Mouse (Mus musculus) lung, postnatal 0 days (tissue): ENCODE measurements around the gene Gnaq. TPM values are rescaled to one million over a fixed set of nuclear protein-coding genes. Genes with fewer than 3 reads are reported as not detected.
A peak's percentile ranks its signal among the peaks of the same experiment; 100 is the strongest.
"Not testable (repeated sequence)": the region's sequence is repeated elsewhere in the genome, so short reads cannot be mapped to it uniquely, and the experiment has no call there.

Experiments
- ATAC-seq: fragments of 200-750 bp; cut with Nextera tagmentation; 2 replicates; pipeline ENCODE4 v1.8.0; 2017; ENCODE audit warnings: moderate library complexity
- DNase-seq: peaks from one replicate; pipeline ENCODE4 v3.0.0-alpha.2; 2016; ENCODE audit warnings: low spot score
- H3K27ac ChIP-seq: fragments of 300-500 bp; sonication (generic); 2 replicates; pipeline ENCODE4 v1.5.1; 2014; ENCODE audit warnings: antibody characterized with exemption, mild to moderate bottlenecking, low read length, mixed read lengths
- H3K27me3 ChIP-seq: fragments of 300-500 bp; sonication (generic); replicated peaks from 2 replicates; pipeline ENCODE4 v1.6.1; 2014; ENCODE audit warnings: low read length, mixed read lengths; ENCODE audit not compliant: insufficient read depth
- H3K36me3 ChIP-seq: fragments of 300-500 bp; sonication (generic); 2 replicates; pipeline ENCODE4 v1.6.1; 2014; ENCODE audit warnings: low read length, mixed read lengths; ENCODE audit not compliant: insufficient read depth
- H3K4me1 ChIP-seq: fragments of 300-500 bp; sonication (generic); 2 replicates; pipeline ENCODE4 v1.6.1; 2014; ENCODE audit warnings: antibody characterized with exemption, low read depth, low read length, mixed read lengths; ENCODE audit not compliant: insufficient read depth
- H3K4me2 ChIP-seq: fragments of 300-500 bp; sonication (generic); replicated peaks from 2 replicates; pipeline ENCODE4 v1.6.1; 2014; ENCODE audit warnings: low read depth, mild to moderate bottlenecking, low read length, moderate library complexity, mixed read lengths
- H3K4me3 ChIP-seq: fragments of 300-500 bp; sonication (generic); 2 replicates; pipeline ENCODE4 v1.5.1; 2014; ENCODE audit warnings: low read depth, low read length
- H3K9ac ChIP-seq: fragments of 300-500 bp; sonication (generic); replicated peaks from 2 replicates; pipeline ENCODE4 v1.6.1; 2014; ENCODE audit warnings: low read depth, mild to moderate bottlenecking
- H3K9me3 ChIP-seq: fragments of 300-500 bp; sonication (generic); 2 replicates; pipeline ENCODE4 v1.6.1; 2016; ENCODE audit warnings: low read length, mixed read lengths
- CTCF ChIP-seq: IDR thresholded peaks from 2 replicates; pipeline ENCODE4 v1.5.1; 2016; ENCODE audit warnings: antibody characterized with exemption, mild to moderate bottlenecking
- EP300 ChIP-seq: IDR thresholded peaks from 2 replicates; pipeline ENCODE4 v1.6.1; 2016; ENCODE audit warnings: antibody characterized with exemption, mild to moderate bottlenecking, control low read depth
- WGBS: fragments of 180-500 bp; shearing (Covaris S2); extraction: QIAGEN DNeasy Blood & Tissue Kit; methylation state at CpG from one replicate; pipeline ENCODE4 v1.1.7; 2014; 5-methylcytosine and 5-hydroxymethylcytosine counted together
- polyA plus RNA-seq: library from polyadenylated mRNA; unstranded; fragments of >200 nt; fragmentation: Nextera tagmentation; extraction: Ambion mirVana; gene quantifications from 2 replicates; pipeline ENCODE4 v1.2.1, GENCODE M21; 2015

Gene Gnaq
- polyA plus RNA-seq, 1 experiment from 2014 or later, result 27.6 TPM

DNA sequence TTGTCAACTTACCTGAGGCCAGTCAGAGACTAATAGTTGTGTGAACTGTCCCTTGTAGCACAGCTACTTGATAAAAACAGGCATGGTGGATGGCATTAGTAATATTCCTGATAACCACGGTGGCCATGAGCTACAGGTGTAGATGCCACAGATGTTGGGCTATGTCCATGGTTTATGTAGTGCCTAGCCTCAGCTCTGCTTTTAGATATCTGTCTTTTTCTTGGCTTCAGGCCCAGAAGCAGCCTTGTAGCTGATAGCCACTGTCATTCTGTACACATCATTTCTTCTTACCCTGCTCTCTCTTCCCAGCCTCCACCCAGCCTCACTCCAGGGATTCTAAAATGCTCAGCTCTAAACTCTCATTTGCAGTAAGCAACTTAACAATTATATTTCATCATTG, 128.3 kb downstream of the Gnaq start:
- no peak overlapping the region for H3K27ac ChIP-seq
- H3K9me3 ChIP-seq, result no peaks in the 10 kb centered on the region
- TF ChIP-seq EP300 (no peak), CTCF (no peak)
- H3K27me3 ChIP-seq, result no peaks in the 10 kb centered on the region
- H3K4me2 ChIP-seq, result no peak overlapping the region
- DNase-seq, result no peak
- H3K36me3 ChIP-seq, result no peaks in the 10 kb centered on the region
- no peak for ATAC-seq
- H3K4me1 ChIP-seq, result peaks cover 8% of the 10 kb centered on the region; the same call in 1 of the 2 replicates
- H3K9ac ChIP-seq, result no peak overlapping the region
- WGBS, result 71% methylated on average over 1 of the region's 1 CpGs
- no peak overlapping the region for H3K4me3 ChIP-seq

DNA sequence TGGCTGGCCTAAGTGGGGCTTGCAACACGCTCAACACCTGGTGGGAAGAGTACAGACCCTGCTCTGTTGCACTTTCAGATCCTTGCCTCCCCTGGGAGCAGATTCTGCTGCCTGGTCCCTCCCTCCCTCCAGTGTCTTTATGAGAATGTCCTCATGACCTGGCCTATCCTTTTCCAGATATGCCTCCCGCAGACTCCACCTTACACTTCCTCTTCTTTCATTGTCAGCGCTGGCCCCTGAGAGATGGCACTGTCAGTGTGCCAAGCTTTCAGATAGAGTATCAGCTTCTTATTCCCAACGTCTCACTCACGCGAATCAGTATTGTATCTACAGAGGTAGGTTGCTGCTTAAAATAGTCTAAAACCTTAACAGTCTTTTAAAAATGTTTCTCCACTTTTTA, 129.0 kb downstream of the Gnaq start:
- 68% methylated on average over 6 of the region's 6 CpGs for WGBS
- no peak overlapping the region for H3K4me3 ChIP-seq
- H3K27me3 ChIP-seq, result no peaks in the 10 kb centered on the region
- H3K27ac ChIP-seq, result no peak overlapping the region
- no peak overlapping the region for H3K9ac ChIP-seq
- DNase-seq, result no peak
- no peak for ATAC-seq
- no peaks in the 10 kb centered on the region for H3K9me3 ChIP-seq
- H3K36me3 ChIP-seq, result no peaks in the 10 kb centered on the region
- H3K4me1 ChIP-seq, result peaks cover 8% of the 10 kb centered on the region; the same call in 1 of the 2 replicates
- H3K4me2 ChIP-seq, result no peak overlapping the region
- TF ChIP-seq CTCF, result no peak
- no peak for TF ChIP-seq EP300

DNA sequence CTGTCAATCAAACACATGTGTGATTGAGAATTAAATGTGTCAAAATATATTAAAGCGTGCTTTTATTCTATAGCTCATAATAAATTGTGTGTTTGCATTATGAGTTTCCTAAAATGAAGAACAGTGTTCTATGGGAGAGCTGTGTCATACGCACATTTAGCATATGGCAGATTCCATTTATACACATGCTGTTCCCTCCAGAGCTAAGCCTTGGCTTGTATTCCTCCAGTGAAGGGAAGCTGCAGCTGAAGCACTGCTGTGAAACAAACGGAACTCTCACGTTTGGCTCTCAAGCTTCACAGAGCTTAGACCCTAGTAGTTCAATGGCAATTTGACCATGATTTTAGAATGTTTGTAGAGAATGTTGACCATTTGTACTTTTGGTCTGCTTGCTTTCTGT, 129.7 kb downstream of the Gnaq start:
- Histone ChIP-seq H3K36me3 (no peaks in the 10 kb centered on the region), H3K4me1 (peaks cover 8% of the 10 kb centered on the region; the same call in 1 of the 2 replicates), H3K27me3 (no peaks in the 10 kb centered on the region), H3K4me2 (no peak overlapping the region), H3K4me3 (no peak overlapping the region), H3K9me3 (no peaks in the 10 kb centered on the region), H3K9ac (no peak overlapping the region), H3K27ac (no peak overlapping the region)
- TF ChIP-seq EP300 (no peak), CTCF (no peak)
- no peak for DNase-seq
- no peak for ATAC-seq
- WGBS, result 88% methylated on average over 4 of the region's 4 CpGs

DNA sequence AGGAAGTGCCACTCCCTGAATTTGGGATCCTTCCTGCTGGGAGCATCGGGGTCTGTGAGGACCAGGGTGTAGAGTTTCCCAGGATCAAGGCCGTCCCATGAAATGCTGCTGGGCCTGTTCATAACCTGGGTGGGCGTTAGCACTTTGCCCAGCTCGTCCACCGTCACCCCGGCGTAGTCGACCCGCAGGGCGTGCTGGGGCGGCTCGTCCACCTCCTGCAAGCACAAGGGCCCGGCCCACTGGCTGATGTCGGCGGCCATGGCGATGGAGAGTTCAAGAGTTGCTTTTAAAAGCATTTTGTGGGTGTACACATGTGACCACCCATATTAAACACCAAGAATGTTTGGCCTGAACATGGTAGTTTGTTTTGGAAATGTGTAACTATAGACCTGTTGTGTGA, 134.7 kb downstream of the Gnaq start:
- WGBS, result 87% methylated on average over 6 of the region's 16 CpGs
- H3K36me3 ChIP-seq, H3K27ac ChIP-seq, H3K4me1 ChIP-seq, ATAC-seq, H3K4me2 ChIP-seq, H3K4me3 ChIP-seq, DNase-seq, H3K27me3 ChIP-seq, H3K9me3 ChIP-seq, H3K9ac ChIP-seq: not testable (repeated sequence)

DNA sequence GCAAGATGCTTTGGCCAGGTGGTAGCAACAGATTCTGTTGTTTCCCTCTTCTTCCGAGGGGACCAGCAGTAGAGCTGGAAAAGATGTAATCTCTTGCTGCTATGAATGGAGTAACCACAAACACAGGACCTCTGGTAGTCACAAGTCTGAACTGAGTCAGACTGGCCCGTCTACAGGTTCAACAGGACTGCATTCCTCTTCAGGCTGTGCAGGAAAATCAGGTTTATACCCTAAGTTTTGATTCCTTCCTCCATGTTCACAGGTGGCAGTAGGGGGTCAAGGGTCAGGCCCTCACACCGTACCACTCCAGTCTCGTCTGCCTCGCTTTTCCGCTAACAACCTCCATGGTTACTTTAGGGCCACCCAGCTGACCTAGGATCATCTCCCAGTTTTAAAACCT, 137.6 kb downstream of the Gnaq start:
- no peak for DNase-seq
- H3K9ac ChIP-seq, result no peak overlapping the region
- no peaks in the 10 kb centered on the region for H3K36me3 ChIP-seq
- no peak overlapping the region for H3K27ac ChIP-seq
- H3K4me1 ChIP-seq, result no peaks in the 10 kb centered on the region
- H3K9me3 ChIP-seq, result no peaks in the 10 kb centered on the region
- no peak overlapping the region for H3K4me3 ChIP-seq
- ATAC-seq, result no peak
- TF ChIP-seq EP300 (no peak), CTCF (no peak)
- H3K27me3 ChIP-seq, result no peaks in the 10 kb centered on the region
- no peak overlapping the region for H3K4me2 ChIP-seq
- WGBS, result 71% methylated on average over 6 of the region's 6 CpGs

DNA sequence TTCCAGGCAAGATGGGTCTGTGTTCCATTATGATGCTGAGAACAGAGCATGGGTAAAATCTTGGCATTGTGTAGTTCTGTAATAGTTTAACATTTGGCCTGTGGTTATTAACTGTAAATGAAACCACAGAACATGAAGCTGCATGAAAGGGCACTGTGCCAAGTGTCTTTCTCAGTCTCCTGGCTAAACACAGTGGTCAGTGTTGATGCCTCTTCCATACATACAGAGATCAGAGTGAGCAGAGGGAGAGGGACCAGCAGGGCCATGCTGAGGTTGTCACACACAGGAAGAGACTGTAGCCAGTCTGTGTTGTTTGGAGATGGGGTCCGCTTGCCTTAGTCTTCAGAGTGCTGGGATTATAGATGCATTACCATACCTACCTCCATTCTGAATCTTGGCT, 138.4 kb downstream of the Gnaq start:
- Histone ChIP-seq H3K4me3 (no peak overlapping the region), H3K4me1 (no peaks in the 10 kb centered on the region), H3K36me3 (no peaks in the 10 kb centered on the region), H3K4me2 (no peak overlapping the region), H3K9me3 (no peaks in the 10 kb centered on the region), H3K9ac (no peak overlapping the region), H3K27me3 (no peaks in the 10 kb centered on the region), H3K27ac (no peak overlapping the region)
- TF ChIP-seq CTCF, result no peak
- no peak for TF ChIP-seq EP300
- ATAC-seq (no peak), DNase-seq (no peak)
- WGBS, result 84% methylated on average over 1 of the region's 1 CpGs

DNA sequence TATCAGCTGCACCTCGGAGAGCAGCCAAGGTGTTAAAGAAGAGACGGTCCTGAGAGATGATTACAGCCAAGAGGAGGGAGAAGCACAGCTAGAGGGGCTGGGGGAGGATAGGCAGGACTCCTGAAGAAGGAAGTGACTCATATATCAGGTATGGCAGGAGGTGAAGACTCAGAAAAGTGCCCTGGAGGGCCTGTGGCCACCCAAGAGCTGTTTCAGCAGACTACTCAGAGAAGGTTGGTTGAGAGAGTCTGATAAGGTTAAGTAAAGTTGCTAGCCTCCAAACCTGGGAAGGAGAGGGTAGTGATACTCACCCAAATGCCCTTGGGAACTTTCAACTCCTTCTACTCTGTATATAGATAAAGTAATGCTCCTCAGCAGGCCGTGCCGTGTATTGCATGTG, 140.4 kb downstream of the Gnaq start:
- Histone ChIP-seq H3K9ac (no peak overlapping the region), H3K27ac (no peak overlapping the region), H3K9me3 (no peaks in the 10 kb centered on the region), H3K36me3 (no peaks in the 10 kb centered on the region), H3K4me3 (no peak overlapping the region), H3K4me1 (no peaks in the 10 kb centered on the region), H3K4me2 (no peak overlapping the region), H3K27me3 (no peaks in the 10 kb centered on the region)
- ATAC-seq, result peak; percentile 78
- 51% methylated on average over 4 of the region's 4 CpGs for WGBS
- no peak for TF ChIP-seq EP300
- no peak for TF ChIP-seq CTCF
- peak; percentile 58 for DNase-seq
